Mouse (Mus musculus): ENCODE measurements around the gene Bloc1s4. TPM values are rescaled to one million over a fixed set of nuclear protein-coding genes. Genes with fewer than 3 reads are reported as not detected.

Bloc1s4 gene
- 25.0 TPM for polyA plus RNA-seq (2014; fragmentation: Illumina TruSeq; extraction: RNeasy Lipid Tissue Mini Kit (QIAGEN cat#74804))

GRCm38 (mm10) chr5:36748536-36749061 is at the start of gene Bloc1s4:
Gene Bloc1s4 (minus strand): TSS chr5:36748650.

GRCm38 (mm10) chr5:36796296-36797014 is 48.0 kb upstream of the Bloc1s4 start, which contains the start of gene Mrfap1:
Gene Mrfap1 (minus strand): TSS chr5:36796772.

Other genes starting within 250 kb of the Bloc1s4 start
- 26.9 TPM for gene Tbc1d14, start 155.4 kb downstream of the Bloc1s4 start, polyA plus RNA-seq (2014; fragmentation: Illumina TruSeq; extraction: RNeasy Lipid Tissue Mini Kit (QIAGEN cat#74804))
- 58.6 TPM for gene D5Ertd579e, start 52.6 kb downstream of the Bloc1s4 start, polyA plus RNA-seq (2014; fragmentation: Illumina TruSeq; extraction: RNeasy Lipid Tissue Mini Kit (QIAGEN cat#74804))
- 902 TPM for gene Mrfap1, start 48.1 kb upstream of the Bloc1s4 start, polyA plus RNA-seq (2014; fragmentation: Illumina TruSeq; extraction: RNeasy Lipid Tissue Mini Kit (QIAGEN cat#74804))
- gene Man2b2, start 82.0 kb upstream of the Bloc1s4 start, polyA plus RNA-seq (2014; fragmentation: Illumina TruSeq; extraction: RNeasy Lipid Tissue Mini Kit (QIAGEN cat#74804)), result 0.31 TPM
- gene Ppp2r2c, start 119.9 kb upstream of the Bloc1s4 start, polyA plus RNA-seq (2014; fragmentation: Illumina TruSeq; extraction: RNeasy Lipid Tissue Mini Kit (QIAGEN cat#74804)), result 5.4 TPM
- gene Wfs1, start 240.6 kb upstream of the Bloc1s4 start, polyA plus RNA-seq (2014; fragmentation: Illumina TruSeq; extraction: RNeasy Lipid Tissue Mini Kit (QIAGEN cat#74804)), result 2.8 TPM